Mouse (Mus musculus): ENCODE results near the gene Prrt2. TPM values are rescaled to one million over a fixed set of nuclear protein-coding genes. Genes with fewer than 3 reads are reported as not detected.
A peak's percentile ranks its signal among the peaks of the same experiment; 100 is the strongest.

The Prrt2 gene
- total and polyA plus RNA-seq, 2 experiments: 0.75 TPM; not detected in 1

DNA sequence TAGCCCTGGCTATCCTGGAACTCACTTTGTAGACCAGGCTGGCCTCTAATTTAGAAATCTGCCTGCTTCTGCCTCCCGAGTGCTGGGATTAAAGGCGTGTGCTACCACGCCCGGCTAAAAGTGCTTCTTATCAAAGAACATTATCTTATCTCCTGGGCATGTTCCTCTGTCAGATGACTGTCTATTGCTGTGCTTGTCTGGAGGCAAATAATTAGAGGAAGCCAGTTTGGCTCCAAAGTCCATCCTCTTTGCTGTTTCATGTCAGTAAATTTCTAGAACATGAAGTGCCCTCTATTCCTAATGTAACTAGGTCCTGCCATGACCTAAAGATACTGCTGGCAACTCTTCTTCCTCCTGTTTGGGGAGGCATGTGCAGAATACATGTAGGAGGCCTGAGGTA lies 39.0 kb downstream of the Prrt2 start:
- no peaks in the 10 kb centered on the region for H3K27me3 ChIP-seq (ENCODE audit: control insufficient read depth, insufficient read depth, low read length)
- no peak overlapping the region for H3K27ac ChIP-seq (replicated peaks; ENCODE audit: insufficient read depth, low read depth, low read length)
- H3K4me1 ChIP-seq (ENCODE audit: control insufficient read depth, insufficient read depth, low read length): peaks cover 2% of the 10 kb centered on the region
- H3K36me3 ChIP-seq (ENCODE audit: control insufficient read depth, insufficient read depth, low read length): peaks cover 2% of the 10 kb centered on the region; the same call in 1 of the 2 replicates
- H3K9ac ChIP-seq (ENCODE audit: low read depth, low read length): no peak overlapping the region
- WGBS: 11% methylated on average over 4 of the region's 4 CpGs
- TF ChIP-seq CTCF (IDR thresholded peaks at IDR 0.05; ENCODE audit: low read depth, low read length) (no peak), POLR2A (IDR thresholded peaks at IDR 0.05; ENCODE audit: extremely low read depth, insufficient read depth, low read length) (no peak)
- H3K79me2 ChIP-seq (ENCODE audit: control insufficient read depth, insufficient read depth, low read length): no peaks in the 10 kb centered on the region
- H3K4me3 ChIP-seq (ENCODE audit: insufficient read depth, low read depth, low read length): no peak overlapping the region
- peak; percentile 80 for DNase-seq (ENCODE audit: extremely low read depth, low read depth, low spot score)

DNA sequence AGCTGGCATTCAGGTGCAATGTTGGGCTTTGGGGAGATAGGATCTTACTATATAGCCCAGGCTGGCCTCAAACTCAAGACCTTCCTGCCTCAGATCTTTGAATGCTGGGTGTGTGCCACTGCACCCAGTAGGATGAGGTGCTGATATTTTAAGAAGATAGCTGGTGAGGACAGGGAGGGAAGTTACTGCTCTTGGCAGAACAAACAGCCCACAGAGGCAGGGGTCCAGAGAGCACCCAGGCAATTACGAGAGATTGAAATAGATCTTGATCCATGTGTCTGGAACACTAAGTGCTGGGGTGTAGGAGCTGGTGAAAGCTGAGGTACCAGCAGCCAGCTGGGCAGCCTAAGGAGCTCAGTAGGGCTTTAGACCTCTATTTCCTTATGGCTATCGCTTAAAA lies 39.4 kb downstream of the Prrt2 start:
- no peaks in the 10 kb centered on the region for H3K27me3 ChIP-seq (ENCODE audit: control insufficient read depth, insufficient read depth, low read length)
- no peak overlapping the region for H3K27ac ChIP-seq (replicated peaks; ENCODE audit: insufficient read depth, low read depth, low read length)
- H3K4me3 ChIP-seq (ENCODE audit: insufficient read depth, low read depth, low read length): no peak overlapping the region
- peaks cover 4% of the 10 kb centered on the region; the same call in 1 of the 2 replicates for H3K79me2 ChIP-seq (ENCODE audit: control insufficient read depth, insufficient read depth, low read length)
- H3K9ac ChIP-seq (ENCODE audit: low read depth, low read length): no peak overlapping the region
- peaks cover 4% of the 10 kb centered on the region for H3K4me1 ChIP-seq (ENCODE audit: control insufficient read depth, insufficient read depth, low read length)
- peaks cover 2% of the 10 kb centered on the region; the same call in 1 of the 2 replicates for H3K36me3 ChIP-seq (ENCODE audit: control insufficient read depth, insufficient read depth, low read length)
- TF ChIP-seq POLR2A (IDR thresholded peaks at IDR 0.05; ENCODE audit: extremely low read depth, insufficient read depth, low read length) (no peak), CTCF (IDR thresholded peaks at IDR 0.05; ENCODE audit: low read depth, low read length) (no peak)
- no peak for DNase-seq (ENCODE audit: extremely low read depth, low read depth, low spot score)
- WGBS: 97% methylated on average over 2 of the region's 2 CpGs

DNA sequence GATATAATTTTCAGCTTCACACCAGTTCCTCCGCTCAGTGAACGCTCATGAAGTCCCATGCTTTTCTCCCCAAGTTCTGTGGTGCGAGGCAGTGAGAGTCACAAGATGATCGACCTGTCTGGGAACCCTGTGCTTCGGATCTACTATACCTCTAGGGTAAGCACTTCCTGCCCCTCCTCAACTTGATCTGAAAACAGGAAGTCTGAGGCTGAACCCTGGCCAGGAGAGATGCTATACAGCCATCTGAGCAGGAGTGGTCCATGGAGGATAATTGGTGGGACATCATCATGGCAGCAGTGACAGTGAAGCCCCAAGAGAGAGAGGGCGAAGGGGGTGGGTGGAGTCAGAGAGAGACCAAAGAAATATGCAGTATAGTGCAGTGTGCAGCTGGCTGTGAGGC lies 42.2 kb downstream of the Prrt2 start:
- Histone ChIP-seq H3K27ac (replicated peaks; ENCODE audit: insufficient read depth, low read depth, low read length) (no peak overlapping the region), H3K4me1 (ENCODE audit: control insufficient read depth, insufficient read depth, low read length) (peaks cover 4% of the 10 kb centered on the region), H3K4me3 (ENCODE audit: insufficient read depth, low read depth, low read length) (no peak overlapping the region), H3K36me3 (ENCODE audit: control insufficient read depth, insufficient read depth, low read length) (peaks cover 2% of the 10 kb centered on the region; the same call in 1 of the 2 replicates), H3K27me3 (ENCODE audit: control insufficient read depth, insufficient read depth, low read length) (no peaks in the 10 kb centered on the region), H3K79me2 (ENCODE audit: control insufficient read depth, insufficient read depth, low read length) (peaks cover 7% of the 10 kb centered on the region; the same call in 1 of the 2 replicates), H3K9ac (ENCODE audit: low read depth, low read length) (no peak overlapping the region)
- DNase-seq (ENCODE audit: extremely low read depth, low read depth, low spot score): no peak
- TF ChIP-seq CTCF (IDR thresholded peaks at IDR 0.05; ENCODE audit: low read depth, low read length) (no peak), POLR2A (IDR thresholded peaks at IDR 0.05; ENCODE audit: extremely low read depth, insufficient read depth, low read length) (no peak)
- 93% methylated on average over 6 of the region's 6 CpGs for WGBS

DNA sequence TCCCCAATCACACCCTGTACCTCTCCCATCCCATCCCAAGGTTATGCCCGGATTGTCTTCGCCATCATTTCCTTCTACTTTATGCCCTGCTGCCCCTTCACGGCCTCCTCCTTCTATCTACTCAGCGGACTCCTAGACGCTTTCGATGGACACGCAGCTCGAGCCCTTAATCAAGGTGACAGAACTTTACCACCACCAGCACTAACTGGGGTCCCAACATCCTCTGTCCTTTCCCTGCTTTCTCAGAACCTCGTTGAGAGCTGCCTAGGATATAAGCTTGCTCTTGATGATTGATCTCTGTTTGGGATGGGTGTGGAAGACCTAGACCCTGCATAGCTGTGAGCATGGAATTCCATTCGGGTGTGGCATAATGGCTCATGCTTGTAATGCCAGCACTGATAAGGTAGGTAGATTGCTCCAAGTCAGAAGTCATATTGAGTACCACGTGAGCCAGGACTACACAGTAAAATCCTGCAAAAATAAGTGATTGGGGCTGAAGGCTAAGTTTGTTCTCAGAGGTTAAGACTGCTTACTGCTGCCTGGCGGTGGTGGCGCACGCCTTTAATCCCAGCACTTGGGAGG lies 44.0 kb downstream of the Prrt2 start:
- Histone ChIP-seq H3K79me2 (ENCODE audit: control insufficient read depth, insufficient read depth, low read length) (peaks cover 7% of the 10 kb centered on the region; the same call in 1 of the 2 replicates), H3K4me1 (ENCODE audit: control insufficient read depth, insufficient read depth, low read length) (peaks cover 4% of the 10 kb centered on the region), H3K27me3 (ENCODE audit: control insufficient read depth, insufficient read depth, low read length) (no peaks in the 10 kb centered on the region), H3K36me3 (ENCODE audit: control insufficient read depth, insufficient read depth, low read length) (peaks cover 2% of the 10 kb centered on the region; the same call in 1 of the 2 replicates), H3K9ac (ENCODE audit: low read depth, low read length) (peak overlapping the region; percentile 93), H3K4me3 (ENCODE audit: insufficient read depth, low read depth, low read length) (peak overlapping the region; percentile 86), H3K27ac (replicated peaks; ENCODE audit: insufficient read depth, low read depth, low read length) (no peak overlapping the region)
- 25% methylated on average over 14 of the region's 14 CpGs for WGBS
- DNase-seq (ENCODE audit: extremely low read depth, low read depth, low spot score): peak; percentile 6
- TF ChIP-seq CTCF (IDR thresholded peaks at IDR 0.05; ENCODE audit: low read depth, low read length) (no peak), POLR2A (IDR thresholded peaks at IDR 0.05; ENCODE audit: extremely low read depth, insufficient read depth, low read length) (no peak)

DNA sequence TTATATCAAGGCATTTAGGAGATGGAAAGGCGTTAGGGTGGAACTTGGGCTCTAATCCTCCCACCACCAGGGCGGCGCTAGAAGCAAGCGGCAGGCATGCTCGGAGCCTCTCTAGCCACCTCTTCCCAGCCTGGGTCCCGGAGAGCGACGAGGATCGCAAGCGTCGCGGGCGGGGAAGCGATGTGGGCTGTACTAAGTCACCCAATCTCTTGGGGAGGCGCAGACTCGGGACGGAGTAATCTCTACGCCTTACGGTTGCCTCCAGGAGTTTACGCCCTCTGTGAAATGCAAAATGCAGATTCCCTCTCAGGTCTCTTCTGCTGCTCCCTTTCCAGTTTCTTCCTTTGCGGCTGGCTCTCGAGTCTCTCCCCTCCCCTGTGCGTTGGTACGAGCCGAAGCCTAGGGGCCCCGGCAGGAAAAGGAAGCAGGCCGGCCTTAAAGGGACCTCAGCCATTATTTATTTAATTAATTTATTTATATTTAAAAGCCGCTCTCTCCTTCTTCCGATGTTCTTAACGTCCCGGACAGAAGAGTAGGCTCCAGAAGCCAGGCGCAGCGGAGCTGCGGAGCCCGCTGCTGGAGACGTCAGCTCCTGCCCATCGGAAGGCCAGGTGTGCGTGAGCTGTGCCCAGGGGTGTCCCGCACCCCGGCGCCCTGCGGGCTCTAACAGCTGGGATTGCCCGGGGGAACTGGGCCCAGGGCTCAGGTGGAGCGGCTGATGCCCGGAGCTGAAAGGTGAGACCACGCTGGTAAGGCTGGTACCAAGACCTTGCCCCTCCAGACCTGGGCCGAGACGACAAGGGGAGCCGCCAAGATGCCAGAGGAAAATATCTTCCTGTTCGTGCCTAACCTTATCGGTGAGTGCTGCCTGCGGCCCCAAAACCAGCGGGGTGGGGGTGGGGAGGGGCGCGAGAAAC lies 44.8 kb downstream of the Prrt2 start, which contains the start of gene Cdiptos:
Gene Cdiptos (minus strand): TSS at position 149 of the 917 bp plus-strand sequence.
- H3K27me3 ChIP-seq (ENCODE audit: control insufficient read depth, insufficient read depth, low read length): no peaks in the 10 kb centered on the region
- DNase-seq (ENCODE audit: extremely low read depth, low read depth, low spot score): peak; percentile 87
- under 1% methylated on average over 55 of the region's 55 CpGs for WGBS
- H3K4me1 ChIP-seq (ENCODE audit: control insufficient read depth, insufficient read depth, low read length): peaks cover 4% of the 10 kb centered on the region
- TF ChIP-seq CTCF (IDR thresholded peaks at IDR 0.05; ENCODE audit: low read depth, low read length) (peak; percentile 96), POLR2A (IDR thresholded peaks at IDR 0.05; ENCODE audit: extremely low read depth, insufficient read depth, low read length) (no peak)
- peaks cover 2% of the 10 kb centered on the region; the same call in 1 of the 2 replicates for H3K36me3 ChIP-seq (ENCODE audit: control insufficient read depth, insufficient read depth, low read length)
- peak within 1 kb of the TSS; percentile 92 for H3K27ac ChIP-seq (replicated peaks; ENCODE audit: insufficient read depth, low read depth, low read length)
- peak within 1 kb of the TSS; percentile 86 for H3K4me3 ChIP-seq (ENCODE audit: insufficient read depth, low read depth, low read length)
- peaks cover 7% of the 10 kb centered on the region; the same call in 1 of the 2 replicates for H3K79me2 ChIP-seq (ENCODE audit: control insufficient read depth, insufficient read depth, low read length)
- peak within 1 kb of the TSS; percentile 93 for H3K9ac ChIP-seq (ENCODE audit: low read depth, low read length)

DNA sequence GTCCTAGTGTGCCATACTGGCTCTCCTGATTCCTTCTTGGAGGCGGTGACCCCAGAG lies 45.3 kb downstream of the Prrt2 start, which contains the start of gene Cdipt:
Gene Cdipt (plus strand): TSS at position 22 of the 57 bp plus-strand sequence.
- DNase-seq (ENCODE audit: extremely low read depth, low read depth, low spot score): no peak
- peak within 1 kb of the TSS; percentile 92 for H3K27ac ChIP-seq (replicated peaks; ENCODE audit: insufficient read depth, low read depth, low read length)
- 4% methylated on average over 1 of the region's 1 CpGs for WGBS
- no peak for TF ChIP-seq CTCF (IDR thresholded peaks at IDR 0.05; ENCODE audit: low read depth, low read length)
- TF ChIP-seq POLR2A (IDR thresholded peaks at IDR 0.05; ENCODE audit: extremely low read depth, insufficient read depth, low read length): no peak
- H3K4me3 ChIP-seq (ENCODE audit: insufficient read depth, low read depth, low read length): peak within 1 kb of the TSS; percentile 86
- peaks cover 2% of the 10 kb centered on the region; the same call in 1 of the 2 replicates for H3K36me3 ChIP-seq (ENCODE audit: control insufficient read depth, insufficient read depth, low read length)
- H3K9ac ChIP-seq (ENCODE audit: low read depth, low read length): peak within 1 kb of the TSS; percentile 93
- no peaks in the 10 kb centered on the region for H3K27me3 ChIP-seq (ENCODE audit: control insufficient read depth, insufficient read depth, low read length)
- H3K4me1 ChIP-seq (ENCODE audit: control insufficient read depth, insufficient read depth, low read length): peaks cover 4% of the 10 kb centered on the region
- peaks cover 7% of the 10 kb centered on the region; the same call in 1 of the 2 replicates for H3K79me2 ChIP-seq (ENCODE audit: control insufficient read depth, insufficient read depth, low read length)
